Mouse (Mus musculus): ENCODE measurements at regions not wholly inside any gene's neighbourhood (a gene's known extent, or its start where the extent isn't known, plus 50 kb on each side); places are given as distances from the start of the nearest gene placed in this dataset.
"Not testable (repeated sequence)": the region's sequence is repeated elsewhere in the genome, so short reads cannot be mapped to it uniquely, and the experiment has no call there.

- Histone ChIP-seq H3K9ac (ENCODE audit: low read depth, low read length) (no peak overlapping the region), H3K79me2 (ENCODE audit: control insufficient read depth, insufficient read depth, low read length) (no peaks in the 10 kb centered on the region), H3K36me3 (ENCODE audit: control insufficient read depth, insufficient read depth, low read length) (no peaks in the 10 kb centered on the region), H3K27me3 (ENCODE audit: control insufficient read depth, insufficient read depth, low read length) (no peaks in the 10 kb centered on the region), H3K27ac (replicated peaks; ENCODE audit: insufficient read depth, low read depth, low read length) (no peak overlapping the region), H3K4me3 (ENCODE audit: insufficient read depth, low read depth, low read length) (no peak overlapping the region), H3K4me1 (ENCODE audit: control insufficient read depth, insufficient read depth, low read length) (no peaks in the 10 kb centered on the region)
- DNase-seq (ENCODE audit: extremely low read depth, low read depth, low spot score) = no peak
- TF ChIP-seq CTCF (IDR thresholded peaks at IDR 0.05; ENCODE audit: low read depth, low read length) (no peak), POLR2A (IDR thresholded peaks at IDR 0.05; ENCODE audit: extremely low read depth, insufficient read depth, low read length) (no peak)
- WGBS = 84% methylated on average over 5 of the region's 5 CpGs
Measured at GRCm38 (mm10) chr17:43156116-43156515, 114.0 kb upstream of the Adgrf1 start.

- DNase-seq (ENCODE audit: extremely low read depth, low read depth, low spot score) = no peak
- H3K4me3 ChIP-seq (ENCODE audit: insufficient read depth, low read depth, low read length) = no peak overlapping the region
- no peak for TF ChIP-seq CTCF (IDR thresholded peaks at IDR 0.05; ENCODE audit: low read depth, low read length)
- no peak for TF ChIP-seq POLR2A (IDR thresholded peaks at IDR 0.05; ENCODE audit: extremely low read depth, insufficient read depth, low read length)
- H3K79me2 ChIP-seq (ENCODE audit: control insufficient read depth, insufficient read depth, low read length) = no peaks in the 10 kb centered on the region
- 73% methylated on average over 15 of the region's 15 CpGs for WGBS
- H3K27ac ChIP-seq (replicated peaks; ENCODE audit: insufficient read depth, low read depth, low read length) = no peak overlapping the region
- H3K9ac ChIP-seq (ENCODE audit: low read depth, low read length) = no peak overlapping the region
- no peaks in the 10 kb centered on the region for H3K27me3 ChIP-seq (ENCODE audit: control insufficient read depth, insufficient read depth, low read length)
- H3K4me1 ChIP-seq (ENCODE audit: control insufficient read depth, insufficient read depth, low read length) = no peaks in the 10 kb centered on the region
- H3K36me3 ChIP-seq (ENCODE audit: control insufficient read depth, insufficient read depth, low read length) = no peaks in the 10 kb centered on the region
Measured at GRCm38 (mm10) chr17:43157781-43158501, 112.2 kb upstream of the Adgrf1 start.

- no peaks in the 10 kb centered on the region for H3K4me1 ChIP-seq (ENCODE audit: control insufficient read depth, insufficient read depth, low read length)
- H3K79me2 ChIP-seq (ENCODE audit: control insufficient read depth, insufficient read depth, low read length) = no peaks in the 10 kb centered on the region
- no peak overlapping the region for H3K9ac ChIP-seq (ENCODE audit: low read depth, low read length)
- H3K36me3 ChIP-seq (ENCODE audit: control insufficient read depth, insufficient read depth, low read length) = no peaks in the 10 kb centered on the region
- H3K27me3 ChIP-seq (ENCODE audit: control insufficient read depth, insufficient read depth, low read length) = no peaks in the 10 kb centered on the region
- no peak overlapping the region for H3K27ac ChIP-seq (replicated peaks; ENCODE audit: insufficient read depth, low read depth, low read length)
- DNase-seq (ENCODE audit: extremely low read depth, low read depth, low spot score) = peak; percentile 6
- H3K4me3 ChIP-seq (ENCODE audit: insufficient read depth, low read depth, low read length) = no peak overlapping the region
- WGBS = 78% methylated on average over 10 of the region's 10 CpGs
- TF ChIP-seq CTCF (IDR thresholded peaks at IDR 0.05; ENCODE audit: low read depth, low read length) (no peak), POLR2A (IDR thresholded peaks at IDR 0.05; ENCODE audit: extremely low read depth, insufficient read depth, low read length) (no peak)
Measured at GRCm38 (mm10) chr17:43158741-43159140, 111.4 kb upstream of the Adgrf1 start.

- WGBS = 74% methylated on average over 10 of the region's 10 CpGs
Measured at GRCm38 (mm10) chr17:43161306-43161705, 108.8 kb upstream of the Adgrf1 start.

GRCm38 (mm10) chr17:43163126-43163525 lies 107.0 kb upstream of the Adgrf1 start:
- Histone ChIP-seq H3K9ac (ENCODE audit: low read depth, low read length) (no peak overlapping the region), H3K27me3 (ENCODE audit: control insufficient read depth, insufficient read depth, low read length) (no peaks in the 10 kb centered on the region), H3K36me3 (ENCODE audit: control insufficient read depth, insufficient read depth, low read length) (no peaks in the 10 kb centered on the region), H3K79me2 (ENCODE audit: control insufficient read depth, insufficient read depth, low read length) (no peaks in the 10 kb centered on the region), H3K4me3 (ENCODE audit: insufficient read depth, low read depth, low read length) (no peak overlapping the region), H3K27ac (replicated peaks; ENCODE audit: insufficient read depth, low read depth, low read length) (no peak overlapping the region), H3K4me1 (ENCODE audit: control insufficient read depth, insufficient read depth, low read length) (no peaks in the 10 kb centered on the region)
- TF ChIP-seq CTCF (IDR thresholded peaks at IDR 0.05; ENCODE audit: low read depth, low read length) = no peak
- TF ChIP-seq POLR2A (IDR thresholded peaks at IDR 0.05; ENCODE audit: extremely low read depth, insufficient read depth, low read length) = no peak
- no peak for DNase-seq (ENCODE audit: extremely low read depth, low read depth, low spot score)
- WGBS = 91% methylated on average over 4 of the region's 4 CpGs

More at GRCm38 (mm10) chr17:43161306-43161705, 108.8 kb upstream of the Adgrf1 start:
- not testable (repeated sequence) for H3K79me2 ChIP-seq (ENCODE audit: control insufficient read depth, insufficient read depth, low read length); H3K27ac ChIP-seq (replicated peaks; ENCODE audit: insufficient read depth, low read depth, low read length); H3K36me3 ChIP-seq (ENCODE audit: control insufficient read depth, insufficient read depth, low read length); H3K4me3 ChIP-seq (ENCODE audit: insufficient read depth, low read depth, low read length); DNase-seq (ENCODE audit: extremely low read depth, low read depth, low spot score); H3K27me3 ChIP-seq (ENCODE audit: control insufficient read depth, insufficient read depth, low read length); H3K9ac ChIP-seq (ENCODE audit: low read depth, low read length); H3K4me1 ChIP-seq (ENCODE audit: control insufficient read depth, insufficient read depth, low read length)

- Histone ChIP-seq H3K27ac (replicated peaks; ENCODE audit: insufficient read depth, low read depth, low read length) (no peak overlapping the region), H3K9ac (ENCODE audit: low read depth, low read length) (no peak overlapping the region), H3K36me3 (ENCODE audit: control insufficient read depth, insufficient read depth, low read length) (no peaks in the 10 kb centered on the region), H3K4me1 (ENCODE audit: control insufficient read depth, insufficient read depth, low read length) (no peaks in the 10 kb centered on the region), H3K4me3 (ENCODE audit: insufficient read depth, low read depth, low read length) (no peak overlapping the region), H3K27me3 (ENCODE audit: control insufficient read depth, insufficient read depth, low read length) (no peaks in the 10 kb centered on the region), H3K79me2 (ENCODE audit: control insufficient read depth, insufficient read depth, low read length) (no peaks in the 10 kb centered on the region)
- no peak for TF ChIP-seq POLR2A (IDR thresholded peaks at IDR 0.05; ENCODE audit: extremely low read depth, insufficient read depth, low read length)
- no peak for TF ChIP-seq CTCF (IDR thresholded peaks at IDR 0.05; ENCODE audit: low read depth, low read length)
- WGBS = 72% methylated on average over 4 of the region's 4 CpGs
- no peak for DNase-seq (ENCODE audit: extremely low read depth, low read depth, low spot score)
Measured at GRCm38 (mm10) chr17:43166091-43166490, 104.0 kb upstream of the Adgrf1 start.
